Mouse (Mus musculus): Measurements from ENCODE around the gene Hddc3.

- TF ChIP-seq CTCF (IDR thresholded peaks at IDR 0.05; ENCODE audit: borderline replicate concordance, insufficient read depth, low read depth, low read length) (no peak), POLR2A (IDR thresholded peaks at IDR 0.05; ENCODE audit: borderline replicate concordance, insufficient read depth, low read length) (peak; percentile 89)
Measured at GRCm38 (mm10) chr7:80324043-80324815, 18.7 kb upstream of the Hddc3 start, which contains the start of gene Rccd1.
